Mouse (Mus musculus) forebrain, embryonic 14.5 days (tissue): ENCODE results near the gene Nat9. TPM values are rescaled to one million over a fixed set of nuclear protein-coding genes. Genes with fewer than 3 reads are reported as not detected.

Experiments used
- ATAC-seq: fragments of 200-750 bp; cut with Nextera tagmentation; 2 replicates; pipeline ENCODE4 v1.8.0; 2017; ENCODE audit warnings: mild to moderate bottlenecking, moderate library complexity
- DNase-seq: peaks from one replicate; pipeline ENCODE4 v3.0.0-alpha.2; 2015; ENCODE audit warnings: low spot score
- H3K27ac ChIP-seq: fragments of 300-500 bp; sonication (generic); 2 replicates; pipeline ENCODE4 v1.5.1; 2014; ENCODE audit warnings: low read depth, mild to moderate bottlenecking, control low read depth, low read length, moderate library complexity
- H3K27me3 ChIP-seq: fragments of 300-500 bp; sonication (generic); replicated peaks from 2 replicates; pipeline ENCODE4 v1.6.1; 2014; ENCODE audit warnings: low read length, control low read depth, mixed read lengths; ENCODE audit not compliant: control insufficient read depth, insufficient read depth
- H3K36me3 ChIP-seq: fragments of 300-500 bp; sonication (generic); 2 replicates; pipeline ENCODE4 v1.6.1; 2014; ENCODE audit warnings: low read length, control low read depth; ENCODE audit not compliant: control insufficient read depth, insufficient read depth
- H3K4me1 ChIP-seq: fragments of 300-500 bp; sonication (generic); 2 replicates; pipeline ENCODE4 v1.6.1; 2014; ENCODE audit warnings: antibody characterized with exemption, low read length, control low read depth; ENCODE audit not compliant: control insufficient read depth, insufficient read depth
- H3K4me2 ChIP-seq: fragments of 300-500 bp; sonication (generic); 2 replicates; pipeline ENCODE4 v1.6.1; 2014; ENCODE audit warnings: mild to moderate bottlenecking, control low read depth, low read length
- H3K4me3 ChIP-seq: fragments of 300-500 bp; sonication (generic); 2 replicates; pipeline ENCODE4 v1.5.1; 2014; ENCODE audit warnings: low read depth, low read length, control low read depth
- H3K9ac ChIP-seq: fragments of 300-500 bp; sonication (generic); 2 replicates; pipeline ENCODE4 v1.6.1; 2014; ENCODE audit warnings: mild to moderate bottlenecking, low read length, control low read depth, moderate library complexity
- H3K9me3 ChIP-seq: fragments of 300-500 bp; sonication (generic); replicated peaks from 2 replicates; pipeline ENCODE4 v1.6.1; 2016; ENCODE audit warnings: low read length, control low read depth, mixed read lengths; ENCODE audit not compliant: control insufficient read depth
- WGBS: fragments of 180-500 bp; shearing (Covaris S2); extraction: QIAGEN DNeasy Blood & Tissue Kit; methylation state at CpG from one replicate; pipeline ENCODE4 v1.1.7; 2014; 5-methylcytosine and 5-hydroxymethylcytosine counted together
- polyA plus RNA-seq: library from polyadenylated mRNA; unstranded; fragments of >200 nt; fragmentation: Nextera tagmentation; extraction: Ambion mirVana; gene quantifications from 2 replicates; pipeline ENCODE4 v1.2.1, GENCODE M21; 2014

Gene Nat9
- polyA plus RNA-seq, 1 experiment from 2014 or later: 20.4 TPM

DNA sequence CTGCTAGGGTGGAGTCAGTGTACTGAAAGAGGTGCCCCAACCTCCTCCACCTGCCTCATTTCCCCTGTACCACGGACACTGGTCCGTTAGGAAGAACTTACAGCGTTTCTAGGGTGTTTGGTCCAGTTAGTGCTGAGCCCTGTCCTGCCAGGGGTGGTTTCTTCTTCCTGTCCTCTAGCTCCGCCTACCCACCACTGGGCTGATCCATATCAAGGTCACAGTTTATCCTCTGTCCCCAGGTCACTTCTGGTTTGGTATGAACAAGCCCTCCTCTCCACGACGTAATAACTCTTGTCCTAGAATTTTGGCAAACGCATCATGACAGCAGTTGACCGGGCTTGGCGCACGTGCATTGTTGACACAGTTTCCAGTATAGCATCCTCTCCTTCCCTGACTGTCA is 32.0 kb upstream of the Nat9 start:
- Histone ChIP-seq H3K27me3 (no peaks in the 10 kb centered on the region; the same call in 1 of the 2 replicates), H3K36me3 (no peaks in the 10 kb centered on the region), H3K9me3 (no peaks in the 10 kb centered on the region), H3K4me1 (peaks cover 24% of the 10 kb centered on the region), H3K9ac (no peak overlapping the region), H3K4me3 (no peak overlapping the region), H3K27ac (no peak overlapping the region), H3K4me2 (no peak overlapping the region)
- ATAC-seq (no peak), DNase-seq (no peak)
- WGBS: 97% methylated on average over 10 of the region's 10 CpGs

GRCm38 (mm10) chr11:115219263-115219662 is 31.6 kb upstream of the Nat9 start:
- H3K27ac ChIP-seq: no peak overlapping the region
- no peak overlapping the region for H3K4me2 ChIP-seq
- no peaks in the 10 kb centered on the region for H3K9me3 ChIP-seq
- DNase-seq (no peak), ATAC-seq (no peak)
- no peak overlapping the region for H3K4me3 ChIP-seq
- WGBS: 83% methylated on average over 9 of the region's 9 CpGs
- H3K4me1 ChIP-seq: peaks cover 23% of the 10 kb centered on the region
- no peak overlapping the region for H3K9ac ChIP-seq
- H3K36me3 ChIP-seq: no peaks in the 10 kb centered on the region
- H3K27me3 ChIP-seq: no peaks in the 10 kb centered on the region; the same call in 1 of the 2 replicates

DNA sequence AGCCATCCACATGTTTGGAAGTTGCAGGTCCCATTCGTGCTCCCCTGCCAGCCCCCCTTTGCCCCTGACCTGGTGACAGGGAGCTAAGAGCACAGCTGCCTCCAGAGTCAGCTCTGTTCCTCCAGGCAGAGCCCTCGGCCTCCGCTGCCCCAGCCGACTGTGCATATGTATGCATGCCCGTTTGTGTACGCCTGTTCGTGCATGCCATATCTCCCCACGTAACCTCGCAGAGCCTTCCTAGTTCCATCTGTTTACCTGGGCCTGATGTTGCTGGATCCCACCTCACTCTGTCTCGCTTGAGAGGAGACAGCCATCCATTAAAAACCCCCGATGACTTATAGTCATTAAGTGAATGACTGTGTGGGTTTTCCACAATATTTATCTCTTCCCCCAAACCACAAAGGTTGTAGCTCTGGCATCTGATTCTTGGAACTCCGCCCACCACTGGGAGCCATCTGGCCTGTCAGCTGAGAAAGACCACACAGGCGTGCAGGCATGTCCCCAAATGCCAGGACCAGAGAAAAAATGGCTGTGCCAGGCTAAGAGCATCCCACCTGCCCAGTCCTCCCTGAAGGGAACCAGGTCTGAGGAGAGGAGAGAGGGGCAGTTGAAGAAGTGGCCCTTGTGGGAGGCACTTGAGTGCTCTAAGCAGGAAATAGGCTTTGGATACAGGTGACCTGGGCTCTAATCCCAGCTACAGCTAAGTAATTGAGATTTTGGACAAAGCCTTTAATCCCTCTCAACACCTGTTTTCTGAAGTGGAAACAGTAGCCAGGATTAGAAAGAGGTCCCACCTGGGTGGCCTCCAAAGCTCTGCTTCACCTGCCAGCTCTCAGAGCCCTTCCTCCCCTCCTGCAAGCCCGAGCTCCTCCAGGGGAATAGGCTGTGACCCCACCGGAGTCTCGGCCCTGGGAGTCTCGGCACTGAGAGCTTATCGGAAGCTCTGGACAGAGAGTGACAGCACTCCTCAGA is 30.1 kb upstream of the Nat9 start:
- no peak overlapping the region for H3K27ac ChIP-seq
- H3K4me3 ChIP-seq: no peak overlapping the region
- H3K27me3 ChIP-seq: no peaks in the 10 kb centered on the region; the same call in 1 of the 2 replicates
- no peaks in the 10 kb centered on the region for H3K9me3 ChIP-seq
- no peak overlapping the region for H3K4me2 ChIP-seq
- no peak overlapping the region; the same call in 1 of the 2 replicates for H3K9ac ChIP-seq
- no peaks in the 10 kb centered on the region for H3K36me3 ChIP-seq
- DNase-seq (peak; percentile 64), ATAC-seq (peak; percentile 28; the same call in 1 of the 2 replicates)
- H3K4me1 ChIP-seq: peaks cover 18% of the 10 kb centered on the region
- WGBS: 55% methylated on average over 18 of the region's 18 CpGs

DNA sequence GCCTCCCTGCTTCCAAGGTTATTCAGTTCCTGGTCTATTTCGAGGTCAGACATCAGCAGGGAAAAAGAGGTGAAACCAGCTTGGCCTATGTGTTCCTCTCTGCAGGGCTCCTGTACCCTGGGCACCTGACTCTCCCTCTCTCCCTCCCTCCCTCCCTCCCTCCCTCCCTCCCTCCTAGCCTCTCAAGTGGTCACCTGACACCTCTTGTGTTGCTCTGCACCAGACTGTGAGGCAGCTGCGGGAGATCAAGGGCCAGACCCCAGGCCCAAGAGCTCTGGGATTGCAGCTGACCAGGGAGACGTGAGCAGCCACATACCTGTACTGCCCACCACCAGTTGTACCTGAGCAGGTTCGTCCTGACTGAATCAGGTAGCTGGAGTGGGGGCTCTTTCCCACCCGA is 27.5 kb upstream of the Nat9 start:
- 47% methylated on average over 5 of the region's 5 CpGs for WGBS
- DNase-seq (no peak), ATAC-seq (no peak)
- H3K4me3 ChIP-seq: no peak overlapping the region
- no peaks in the 10 kb centered on the region for H3K36me3 ChIP-seq
- H3K9me3 ChIP-seq: no peaks in the 10 kb centered on the region
- no peak overlapping the region for H3K27ac ChIP-seq
- H3K4me2 ChIP-seq: no peak overlapping the region
- H3K4me1 ChIP-seq: peaks cover 5% of the 10 kb centered on the region; the same call in 1 of the 2 replicates
- no peak overlapping the region for H3K9ac ChIP-seq
- no peaks in the 10 kb centered on the region; the same call in 1 of the 2 replicates for H3K27me3 ChIP-seq

- H3K9ac ChIP-seq: no peak overlapping the region
- H3K27ac ChIP-seq: no peak overlapping the region
- H3K4me1 ChIP-seq: no peaks in the 10 kb centered on the region
- DNase-seq (no peak), ATAC-seq (no peak)
- no peaks in the 10 kb centered on the region; the same call in 1 of the 2 replicates for H3K27me3 ChIP-seq
- no peak overlapping the region for H3K4me2 ChIP-seq
- peaks cover 12% of the 10 kb centered on the region for H3K36me3 ChIP-seq
- H3K9me3 ChIP-seq: no peaks in the 10 kb centered on the region
- no peak overlapping the region for H3K4me3 ChIP-seq
- 65% methylated on average over 13 of the region's 13 CpGs for WGBS
Measured at GRCm38 (mm10) chr11:115212116-115212515, 24.5 kb upstream of the Nat9 start.

- ATAC-seq (no peak), DNase-seq (no peak)
- 81% methylated on average over 7 of the region's 7 CpGs for WGBS
- Histone ChIP-seq H3K4me2 (no peak overlapping the region), H3K27me3 (no peaks in the 10 kb centered on the region), H3K4me1 (no peaks in the 10 kb centered on the region), H3K4me3 (no peak overlapping the region), H3K27ac (no peak overlapping the region), H3K36me3 (peaks cover 33% of the 10 kb centered on the region), H3K9me3 (no peaks in the 10 kb centered on the region), H3K9ac (no peak overlapping the region)
Measured at GRCm38 (mm10) chr11:115209958-115210357, 22.3 kb upstream of the Nat9 start.

DNA sequence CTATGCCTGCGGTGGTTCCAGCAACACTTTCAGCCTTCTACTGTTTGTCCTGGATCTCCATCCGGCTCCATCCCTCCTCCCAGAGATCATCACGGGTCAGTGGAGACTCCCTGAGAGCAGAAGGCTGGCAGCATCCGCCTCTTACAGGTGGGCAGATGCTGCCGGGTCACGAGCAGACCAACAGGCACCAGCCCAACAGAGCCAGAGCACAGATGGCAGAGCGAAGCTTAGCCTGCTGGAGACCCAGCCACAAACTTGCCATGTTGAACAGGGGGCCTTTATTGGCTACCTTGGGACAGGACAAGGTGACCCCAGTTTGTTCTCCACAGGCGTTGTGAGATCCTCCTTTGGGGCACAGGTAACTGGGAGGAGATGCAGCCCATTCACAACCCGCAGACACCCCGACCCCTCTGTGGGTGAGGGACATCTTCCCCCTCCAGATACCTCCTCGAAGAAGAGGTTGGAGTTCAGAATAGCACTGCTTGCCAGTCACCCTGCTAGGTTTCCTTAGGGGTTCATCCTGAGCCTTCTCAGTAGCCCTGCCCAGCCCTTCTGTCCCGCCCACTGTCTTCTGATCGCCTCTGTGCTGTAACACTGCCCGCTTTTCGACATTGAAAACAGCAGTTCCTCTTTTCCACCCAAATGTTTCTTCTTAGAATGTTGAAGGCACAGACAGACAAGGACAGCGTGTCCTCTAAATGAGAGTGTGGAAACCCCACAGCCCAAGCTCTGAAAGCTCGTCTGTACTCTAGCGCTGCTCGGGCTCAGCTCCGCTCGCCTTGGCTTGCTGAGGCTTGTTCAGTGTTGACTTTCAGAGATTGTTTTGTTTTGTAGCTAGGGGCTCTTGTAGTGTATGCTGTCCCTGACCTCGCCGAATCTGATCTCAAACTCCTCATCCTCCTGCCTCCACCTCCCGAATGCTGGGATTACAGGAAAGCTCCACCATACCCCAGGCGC is 21.4 kb upstream of the Nat9 start:
- Histone ChIP-seq H3K27me3 (no peaks in the 10 kb centered on the region), H3K9ac (no peak overlapping the region), H3K4me2 (no peak overlapping the region), H3K9me3 (no peaks in the 10 kb centered on the region), H3K27ac (no peak overlapping the region), H3K4me3 (no peak overlapping the region), H3K36me3 (peaks cover 36% of the 10 kb centered on the region), H3K4me1 (no peaks in the 10 kb centered on the region)
- 83% methylated on average over 25 of the region's 25 CpGs for WGBS
- ATAC-seq (no peak), DNase-seq (no peak)

- H3K36me3 ChIP-seq: peaks cover 36% of the 10 kb centered on the region
- no peaks in the 10 kb centered on the region for H3K4me1 ChIP-seq
- DNase-seq: peak; percentile 28
- H3K4me2 ChIP-seq: no peak overlapping the region
- H3K9me3 ChIP-seq: no peaks in the 10 kb centered on the region
- H3K4me3 ChIP-seq: no peak overlapping the region
- no peak overlapping the region for H3K9ac ChIP-seq
- no peaks in the 10 kb centered on the region for H3K27me3 ChIP-seq
- H3K27ac ChIP-seq: no peak overlapping the region
- 79% methylated on average over 12 of the region's 12 CpGs for WGBS
- no peak for ATAC-seq
Measured at GRCm38 (mm10) chr11:115208126-115208525, 20.5 kb upstream of the Nat9 start.
